Mouse (Mus musculus) stomach, embryonic 16.5 days (tissue): ENCODE measurements around the gene Naip5. TPM values are rescaled to one million over a fixed set of nuclear protein-coding genes. Genes with fewer than 3 reads are reported as not detected.
"Not testable (repeated sequence)": the region's sequence is repeated elsewhere in the genome, so short reads cannot be mapped to it uniquely, and the experiment has no call there.

Experiments
- ATAC-seq: fragments of 200-750 bp; cut with Nextera tagmentation; 2 replicates; pipeline ENCODE4 v1.8.0; 2017; ENCODE audit warnings: moderate number of reproducible peaks, moderate TSS enrichment; ENCODE audit not compliant: insufficient read depth, low FRiP score
- H3K27ac ChIP-seq: fragments of 300-500 bp; sonication (generic); 2 replicates; pipeline ENCODE4 v1.5.1; 2014; ENCODE audit warnings: low read length
- H3K27me3 ChIP-seq: fragments of 300-500 bp; sonication (generic); 2 replicates; pipeline ENCODE4 v1.6.1; 2014; ENCODE audit warnings: low read length, control low read depth, mixed read lengths; ENCODE audit not compliant: control insufficient read depth, insufficient read depth
- H3K36me3 ChIP-seq: fragments of 300-500 bp; sonication (generic); 2 replicates; pipeline ENCODE4 v1.6.1; 2014; ENCODE audit warnings: low read length; ENCODE audit not compliant: control insufficient read depth, insufficient read depth
- H3K4me1 ChIP-seq: fragments of 300-500 bp; sonication (generic); 2 replicates; pipeline ENCODE4 v1.6.1; 2014; ENCODE audit warnings: low read length, control low read depth, mixed read lengths; ENCODE audit not compliant: control insufficient read depth, insufficient read depth
- H3K4me2 ChIP-seq: fragments of 300-500 bp; sonication (generic); 2 replicates; pipeline ENCODE4 v1.6.1; 2014; ENCODE audit warnings: low read depth, low read length, mixed read lengths
- H3K4me3 ChIP-seq: fragments of 300-500 bp; sonication (generic); replicated peaks from 2 replicates; pipeline ENCODE4 v1.5.1; 2014; ENCODE audit warnings: mild to moderate bottlenecking, low read length
- H3K9ac ChIP-seq: fragments of 300-500 bp; sonication (generic); 2 replicates; pipeline ENCODE4 v1.6.1; 2014; ENCODE audit warnings: low read length
- H3K9me3 ChIP-seq: fragments of 300-500 bp; sonication (generic); replicated peaks from 2 replicates; pipeline ENCODE4 v1.6.1; 2016; ENCODE audit warnings: low read length, control low read depth; ENCODE audit not compliant: control insufficient read depth
- WGBS: fragments of 180-500 bp; shearing (Covaris S2); extraction: QIAGEN DNeasy Blood & Tissue Kit; methylation state at CpG from one replicate; pipeline ENCODE4 v1.1.7; 2014; 5-methylcytosine and 5-hydroxymethylcytosine counted together
- polyA plus RNA-seq: library from polyadenylated mRNA; unstranded; fragments of >200 nt; fragmentation: Nextera tagmentation; extraction: Ambion mirVana; gene quantifications from 2 replicates; pipeline ENCODE4 v1.2.1, GENCODE M21; 2015

Naip5 gene
- polyA plus RNA-seq: 1.7 and 2.0 TPM in 2 replicates

GRCm38 (mm10) chr13:100246223-100246622, at the start of gene Naip5:
Gene Naip5 (minus strand): TSS chr13:100246323.
- WGBS: 72% methylated on average over 4 of the region's 4 CpGs
- H3K4me2 ChIP-seq: not testable (repeated sequence)

GRCm38 (mm10) chr13:100284611-100285010, 38.5 kb upstream of the Naip5 start:
- ATAC-seq: no peak

More at GRCm38 (mm10) chr13:100246223-100246622, at the start of gene Naip5:
- not testable (repeated sequence) for H3K27ac ChIP-seq, ATAC-seq, H3K36me3 ChIP-seq, H3K9ac ChIP-seq, H3K9me3 ChIP-seq, H3K4me3 ChIP-seq, H3K27me3 ChIP-seq, H3K4me1 ChIP-seq

GRCm38 (mm10) chr13:100271474-100272132, 25.5 kb upstream of the Naip5 start:
- H3K27ac ChIP-seq, H3K4me3 ChIP-seq, ATAC-seq, H3K27me3 ChIP-seq, H3K36me3 ChIP-seq, H3K4me1 ChIP-seq, H3K9me3 ChIP-seq, H3K4me2 ChIP-seq, H3K9ac ChIP-seq: not testable (repeated sequence)
- no CpG with 5 or more reads among the region's 1 CpGs for WGBS

More at GRCm38 (mm10) chr13:100284611-100285010, 38.5 kb upstream of the Naip5 start:
- Histone ChIP-seq H3K36me3 (no peaks in the 10 kb centered on the region), H3K4me1 (no peaks in the 10 kb centered on the region), H3K9me3 (no peaks in the 10 kb centered on the region), H3K9ac (no peak overlapping the region), H3K27ac (no peak overlapping the region), H3K4me2 (no peak overlapping the region), H3K27me3 (no peaks in the 10 kb centered on the region), H3K4me3 (no peak overlapping the region)
- 88% methylated on average over 1 of the region's 1 CpGs for WGBS

GRCm38 (mm10) chr13:100256996-100257395, 10.9 kb upstream of the Naip5 start:
- H3K9me3 ChIP-seq, H3K4me1 ChIP-seq, H3K27ac ChIP-seq, H3K36me3 ChIP-seq, H3K4me3 ChIP-seq, H3K27me3 ChIP-seq, ATAC-seq, H3K9ac ChIP-seq, H3K4me2 ChIP-seq: not testable (repeated sequence)
- WGBS: 26% methylated on average over 2 of the region's 2 CpGs

- H3K4me2 ChIP-seq, H3K9me3 ChIP-seq, H3K4me1 ChIP-seq, ATAC-seq, H3K27ac ChIP-seq, H3K9ac ChIP-seq, H3K36me3 ChIP-seq, H3K27me3 ChIP-seq, H3K4me3 ChIP-seq: not testable (repeated sequence)
- WGBS: 87% methylated on average over 5 of the region's 6 CpGs
Observed at GRCm38 (mm10) chr13:100255925-100256324, 9.8 kb upstream of the Naip5 start.

- ATAC-seq, H3K27ac ChIP-seq, H3K4me3 ChIP-seq, H3K4me2 ChIP-seq, H3K36me3 ChIP-seq, H3K9me3 ChIP-seq, H3K27me3 ChIP-seq, H3K4me1 ChIP-seq, H3K9ac ChIP-seq: not testable (repeated sequence)
- WGBS: 79% methylated on average over 2 of the region's 2 CpGs
Observed at GRCm38 (mm10) chr13:100251897-100252296, 5.8 kb upstream of the Naip5 start.

GRCm38 (mm10) chr13:100246896-100247519, 885 bp upstream of the Naip5 start:
- not testable (repeated sequence) for H3K27ac ChIP-seq

GRCm38 (mm10) chr13:100243702-100244101, 2.4 kb downstream of the Naip5 start:
- H3K4me3 ChIP-seq: no peak overlapping the region
- H3K4me1 ChIP-seq: no peaks in the 10 kb centered on the region
- no peaks in the 10 kb centered on the region for H3K36me3 ChIP-seq
- ATAC-seq: no peak; the same call in 1 of the 2 replicates
- no peak overlapping the region for H3K27ac ChIP-seq
- no peaks in the 10 kb centered on the region for H3K27me3 ChIP-seq
- no peaks in the 10 kb centered on the region for H3K9me3 ChIP-seq
- no peak overlapping the region for H3K4me2 ChIP-seq
- no peak overlapping the region for H3K9ac ChIP-seq

More at GRCm38 (mm10) chr13:100246896-100247519, 885 bp upstream of the Naip5 start:
- WGBS: 76% methylated on average over 5 of the region's 5 CpGs
- not testable (repeated sequence) for H3K4me3 ChIP-seq, H3K4me1 ChIP-seq, ATAC-seq, H3K4me2 ChIP-seq, H3K36me3 ChIP-seq, H3K9me3 ChIP-seq, H3K9ac ChIP-seq, H3K27me3 ChIP-seq

- 62% methylated on average over 1 of the region's 1 CpGs for WGBS
- H3K4me3 ChIP-seq, H3K4me1 ChIP-seq, H3K4me2 ChIP-seq, H3K27me3 ChIP-seq, H3K27ac ChIP-seq, H3K36me3 ChIP-seq, ATAC-seq, H3K9me3 ChIP-seq, H3K9ac ChIP-seq: not testable (repeated sequence)
Observed at GRCm38 (mm10) chr13:100213683-100214082, 32.4 kb downstream of the Naip5 start.
